Mouse (Mus musculus): ENCODE measurements around the gene Slc12a8. TPM values are rescaled to one million over a fixed set of nuclear protein-coding genes. Genes with fewer than 3 reads are reported as not detected.

Slc12a8 gene
- polyA plus RNA-seq, 1 experiment from 2014 or later: 0.89 TPM

GRCm38 (mm10) chr16:33578462-33578861, 61.3 kb downstream of the Slc12a8 start:
- WGBS: 92% methylated on average over 3 of the region's 3 CpGs

GRCm38 (mm10) chr16:33580331-33580730, 63.2 kb downstream of the Slc12a8 start:
- peak overlapping the region; percentile 92 for H3K27ac ChIP-seq
- no peak overlapping the region for H3K4me3 ChIP-seq (replicated peaks; ENCODE audit: low read depth, low read length)
- no peaks in the 10 kb centered on the region for H3K27me3 ChIP-seq (ENCODE audit: insufficient read depth, low read length)
- H3K4me1 ChIP-seq (replicated peaks; ENCODE audit: insufficient read depth, low read length): peaks cover 39% of the 10 kb centered on the region; the same call in 1 of the 2 replicates
- no peaks in the 10 kb centered on the region for H3K9me3 ChIP-seq (replicated peaks; ENCODE audit: low read length)
- WGBS: 83% methylated on average over 2 of the region's 2 CpGs
- DNase-seq (ENCODE audit: low spot score) (no peak), ATAC-seq (replicated peaks; ENCODE audit: low FRiP score, low read depth) (no peak)
- TF ChIP-seq CTCF (IDR thresholded peaks at IDR 0.05; ENCODE audit: low read depth): no peak
- no peak overlapping the region for H3K9ac ChIP-seq (ENCODE audit: low read depth, low read length)
- H3K36me3 ChIP-seq (ENCODE audit: insufficient read depth, low read length): no peaks in the 10 kb centered on the region
- no peak overlapping the region for H3K4me2 ChIP-seq (ENCODE audit: low read length)

More at GRCm38 (mm10) chr16:33578462-33578861, 61.3 kb downstream of the Slc12a8 start:
- no peaks in the 10 kb centered on the region for H3K9me3 ChIP-seq (replicated peaks; ENCODE audit: low read length)
- no peaks in the 10 kb centered on the region for H3K27me3 ChIP-seq (ENCODE audit: insufficient read depth, low read length)
- no peak for TF ChIP-seq CTCF (IDR thresholded peaks at IDR 0.05; ENCODE audit: low read depth)
- no peak overlapping the region for H3K9ac ChIP-seq (ENCODE audit: low read depth, low read length)
- H3K27ac ChIP-seq: no peak overlapping the region
- ATAC-seq (replicated peaks; ENCODE audit: low FRiP score, low read depth) (no peak), DNase-seq (ENCODE audit: low spot score) (no peak)
- peaks cover 25% of the 10 kb centered on the region; the same call in 1 of the 2 replicates for H3K4me1 ChIP-seq (replicated peaks; ENCODE audit: insufficient read depth, low read length)
- H3K4me3 ChIP-seq (replicated peaks; ENCODE audit: low read depth, low read length): no peak overlapping the region
- H3K36me3 ChIP-seq (ENCODE audit: insufficient read depth, low read length): no peaks in the 10 kb centered on the region
- H3K4me2 ChIP-seq (ENCODE audit: low read length): no peak overlapping the region

- H3K4me1 ChIP-seq (replicated peaks; ENCODE audit: insufficient read depth, low read length): peaks cover 42% of the 10 kb centered on the region
- H3K4me2 ChIP-seq (ENCODE audit: low read length): no peak overlapping the region
- H3K36me3 ChIP-seq (ENCODE audit: insufficient read depth, low read length): no peaks in the 10 kb centered on the region
- H3K27me3 ChIP-seq (ENCODE audit: insufficient read depth, low read length): no peaks in the 10 kb centered on the region
- TF ChIP-seq CTCF (IDR thresholded peaks at IDR 0.05; ENCODE audit: low read depth): 0 out of 2 replicates have a peak, but pooled peaks have one; percentile 4
- H3K27ac ChIP-seq: peak overlapping the region; percentile 92
- H3K9me3 ChIP-seq (replicated peaks; ENCODE audit: low read length): no peaks in the 10 kb centered on the region
- DNase-seq (ENCODE audit: low spot score) (peak; percentile 82), ATAC-seq (replicated peaks; ENCODE audit: low FRiP score, low read depth) (no peak)
- no peak overlapping the region for H3K4me3 ChIP-seq (replicated peaks; ENCODE audit: low read depth, low read length)
- H3K9ac ChIP-seq (ENCODE audit: low read depth, low read length): no peak overlapping the region; the same call in 1 of the 2 replicates
Observed at GRCm38 (mm10) chr16:33580736-33581241, 63.7 kb downstream of the Slc12a8 start.

GRCm38 (mm10) chr16:33581661-33582099, 64.6 kb downstream of the Slc12a8 start:
- Histone ChIP-seq H3K4me1 (replicated peaks; ENCODE audit: insufficient read depth, low read length) (peaks cover 38% of the 10 kb centered on the region), H3K27me3 (ENCODE audit: insufficient read depth, low read length) (no peaks in the 10 kb centered on the region), H3K9me3 (replicated peaks; ENCODE audit: low read length) (no peaks in the 10 kb centered on the region), H3K27ac (peak overlapping the region; percentile 92), H3K9ac (ENCODE audit: low read depth, low read length) (no peak overlapping the region), H3K36me3 (ENCODE audit: insufficient read depth, low read length) (no peaks in the 10 kb centered on the region), H3K4me2 (ENCODE audit: low read length) (no peak overlapping the region), H3K4me3 (replicated peaks; ENCODE audit: low read depth, low read length) (no peak overlapping the region)
- peak; percentile 85 for DNase-seq (ENCODE audit: low spot score)
- ATAC-seq (replicated peaks; ENCODE audit: low FRiP score, low read depth): peak; percentile 9; the same call in 1 of the 2 replicates
- 26% methylated on average over 4 of the region's 4 CpGs for WGBS
- no peak for TF ChIP-seq CTCF (IDR thresholded peaks at IDR 0.05; ENCODE audit: low read depth)

- 87% methylated on average over 8 of the region's 8 CpGs for WGBS
- H3K36me3 ChIP-seq (ENCODE audit: insufficient read depth, low read length): no peaks in the 10 kb centered on the region
- H3K27me3 ChIP-seq (ENCODE audit: insufficient read depth, low read length): no peaks in the 10 kb centered on the region
- peak overlapping the region; percentile 92 for H3K27ac ChIP-seq
- DNase-seq (ENCODE audit: low spot score) (no peak), ATAC-seq (replicated peaks; ENCODE audit: low FRiP score, low read depth) (no peak)
- peaks cover 36% of the 10 kb centered on the region for H3K4me1 ChIP-seq (replicated peaks; ENCODE audit: insufficient read depth, low read length)
- H3K4me2 ChIP-seq (ENCODE audit: low read length): no peak overlapping the region
- no peak for TF ChIP-seq CTCF (IDR thresholded peaks at IDR 0.05; ENCODE audit: low read depth)
- no peaks in the 10 kb centered on the region for H3K9me3 ChIP-seq (replicated peaks; ENCODE audit: low read length)
- no peak overlapping the region for H3K9ac ChIP-seq (ENCODE audit: low read depth, low read length)
- no peak overlapping the region for H3K4me3 ChIP-seq (replicated peaks; ENCODE audit: low read depth, low read length)
Observed at GRCm38 (mm10) chr16:33582495-33582894, 65.4 kb downstream of the Slc12a8 start.

GRCm38 (mm10) chr16:33583333-33583732, 66.2 kb downstream of the Slc12a8 start:
- H3K9me3 ChIP-seq (replicated peaks; ENCODE audit: low read length): no peaks in the 10 kb centered on the region
- DNase-seq (ENCODE audit: low spot score): no peak
- no peak for TF ChIP-seq CTCF (IDR thresholded peaks at IDR 0.05; ENCODE audit: low read depth)
- H3K36me3 ChIP-seq (ENCODE audit: insufficient read depth, low read length): no peaks in the 10 kb centered on the region
- no peak for ATAC-seq (replicated peaks; ENCODE audit: low FRiP score, low read depth)
- H3K4me3 ChIP-seq (replicated peaks; ENCODE audit: low read depth, low read length): no peak overlapping the region
- H3K9ac ChIP-seq (ENCODE audit: low read depth, low read length): no peak overlapping the region
- H3K27ac ChIP-seq: peak overlapping the region; percentile 94
- H3K4me2 ChIP-seq (ENCODE audit: low read length): no peak overlapping the region; the same call in 1 of the 2 replicates
- H3K4me1 ChIP-seq (replicated peaks; ENCODE audit: insufficient read depth, low read length): peaks cover 40% of the 10 kb centered on the region
- no peaks in the 10 kb centered on the region for H3K27me3 ChIP-seq (ENCODE audit: insufficient read depth, low read length)
- WGBS: 51% methylated on average over 3 of the region's 3 CpGs

Data from kidney, postnatal 0 days (tissue).